Mouse (Mus musculus): ENCODE results near the gene Slc35c2.

The Slc35c2 gene

DNA sequence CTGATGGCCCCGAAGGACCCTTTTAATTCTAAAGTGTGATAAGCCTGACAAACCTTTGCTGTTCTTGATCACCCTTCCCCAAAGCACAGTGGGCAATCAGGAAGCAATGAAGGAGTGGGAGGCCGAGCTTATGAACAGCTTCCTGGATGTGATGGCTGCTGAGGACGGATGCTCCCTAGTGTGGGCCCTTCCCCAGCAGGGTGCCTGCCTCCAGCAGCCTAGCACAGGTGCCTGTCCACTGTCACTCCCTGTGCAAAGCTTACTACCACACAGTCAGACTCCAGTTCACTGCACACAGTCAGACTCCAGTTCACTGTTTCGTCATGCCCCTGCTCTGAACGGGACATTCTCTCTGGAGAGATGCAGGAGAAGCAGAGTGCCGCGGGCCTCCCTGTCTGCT is 24.7 kb upstream of the Slc35c2 start:
- no peak for DNase-seq (ENCODE audit: low read depth, low spot score)

DNA sequence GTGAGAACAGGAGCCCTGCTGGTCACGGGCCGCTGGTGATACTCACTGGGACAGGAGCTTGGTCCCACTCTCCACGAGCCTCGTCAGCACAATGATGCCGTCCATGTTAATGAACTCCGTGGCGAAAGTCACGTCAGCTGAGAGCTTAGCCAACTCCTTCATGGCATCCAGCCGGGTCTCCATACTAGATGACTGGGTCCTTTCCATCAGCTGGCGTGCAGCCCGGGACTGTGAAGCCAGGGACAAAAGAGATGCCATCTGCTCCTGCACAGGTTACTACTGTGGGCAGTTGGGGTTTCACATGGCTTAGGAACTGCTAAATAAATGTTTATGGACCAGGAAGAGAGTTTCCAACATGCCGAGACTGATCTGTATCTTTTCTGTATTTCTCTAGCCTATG is 23.9 kb upstream of the Slc35c2 start:
- DNase-seq (ENCODE audit: low read depth, low spot score), result no peak

DNA sequence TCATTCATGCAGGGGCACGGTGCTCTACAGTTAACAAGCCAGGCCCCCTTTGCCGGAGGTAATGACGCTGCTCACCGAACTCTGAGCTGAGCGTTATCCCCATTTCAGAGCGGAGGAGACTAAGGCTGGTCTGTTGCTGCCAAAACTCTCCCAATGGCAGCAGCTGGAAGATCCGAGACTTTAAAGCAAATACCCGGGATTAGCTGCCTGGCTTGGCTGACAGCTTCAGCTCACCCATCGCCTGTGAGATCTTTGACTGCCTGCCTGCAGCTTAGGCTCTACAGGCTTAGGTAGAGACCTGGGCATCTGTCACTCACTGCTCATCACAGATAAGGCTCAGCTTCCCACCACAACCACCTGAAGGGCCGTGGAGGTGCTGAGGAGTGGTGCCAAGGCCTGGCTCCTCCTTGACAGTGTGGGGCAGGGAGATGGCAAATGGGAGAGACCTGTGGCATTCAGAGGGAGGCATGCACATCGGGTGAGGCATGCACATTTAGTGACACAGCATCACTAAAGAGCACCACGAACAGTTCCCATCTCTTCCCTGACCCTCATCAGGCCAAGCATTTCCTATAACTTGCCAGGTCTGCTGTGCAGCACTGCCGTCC is 23.3 kb upstream of the Slc35c2 start:
- no peak for DNase-seq (ENCODE audit: low read depth, low spot score)

DNA sequence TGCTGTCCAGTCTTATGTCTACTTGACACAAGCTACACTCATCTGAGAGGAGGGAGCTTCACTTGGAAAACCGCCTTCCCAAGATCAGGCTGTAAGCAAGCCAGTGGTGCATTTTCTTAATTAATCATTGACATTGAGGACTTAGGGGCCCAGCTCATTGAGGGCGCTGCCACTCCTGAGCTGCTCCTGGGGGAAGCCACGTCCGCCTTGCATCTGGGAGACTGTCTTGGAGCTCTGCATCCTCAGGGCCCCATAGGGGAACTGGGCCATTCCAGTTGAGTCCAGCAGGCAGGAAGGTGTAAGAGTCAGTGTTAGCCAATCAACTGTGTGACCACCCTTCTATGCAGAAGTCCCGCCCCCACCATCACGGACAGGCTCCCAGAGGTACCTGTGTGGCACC is 20.1 kb upstream of the Slc35c2 start:
- no peak for DNase-seq (ENCODE audit: low read depth, low spot score)

DNA sequence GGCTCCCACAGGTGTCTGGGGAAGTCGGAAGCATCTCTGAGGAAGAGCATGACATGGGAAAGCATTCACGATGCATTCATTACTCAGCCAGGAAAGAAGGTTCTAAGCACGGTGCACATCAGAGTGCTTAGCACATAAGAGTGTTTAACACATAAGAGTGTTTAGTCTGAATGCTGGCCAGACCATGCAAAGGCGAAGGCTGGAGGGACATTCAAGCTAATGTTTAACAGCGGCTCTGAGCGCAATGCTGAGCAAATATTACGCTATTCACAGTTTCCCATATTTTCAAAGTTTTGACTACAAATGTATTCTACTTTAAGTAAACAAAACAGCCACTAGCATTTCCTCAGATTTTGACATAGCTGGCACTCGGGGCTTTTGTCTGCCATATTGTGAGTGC is 17.8 kb upstream of the Slc35c2 start:
- DNase-seq (ENCODE audit: low read depth, low spot score), result no peak

DNA sequence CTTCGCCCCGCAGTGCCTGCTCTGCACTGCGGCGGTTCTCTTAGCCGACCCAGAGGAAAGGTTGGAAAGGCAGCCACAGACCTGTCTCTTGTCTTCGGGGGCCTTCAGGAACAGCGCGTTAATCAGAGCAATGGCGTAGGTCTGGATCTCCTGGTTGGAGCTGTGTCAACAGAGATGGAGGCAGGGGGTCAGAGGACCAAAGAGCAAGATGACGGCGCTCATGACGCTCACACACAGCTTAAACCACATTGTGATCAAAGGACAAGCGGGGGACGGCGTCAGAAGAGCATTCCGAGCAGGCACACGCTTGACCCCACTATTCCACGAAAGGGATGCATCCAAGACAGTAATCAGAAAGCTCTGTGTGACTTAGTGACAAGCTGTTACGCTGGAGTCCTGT is 17.1 kb upstream of the Slc35c2 start:
- DNase-seq (ENCODE audit: low read depth, low spot score), result no peak

DNA sequence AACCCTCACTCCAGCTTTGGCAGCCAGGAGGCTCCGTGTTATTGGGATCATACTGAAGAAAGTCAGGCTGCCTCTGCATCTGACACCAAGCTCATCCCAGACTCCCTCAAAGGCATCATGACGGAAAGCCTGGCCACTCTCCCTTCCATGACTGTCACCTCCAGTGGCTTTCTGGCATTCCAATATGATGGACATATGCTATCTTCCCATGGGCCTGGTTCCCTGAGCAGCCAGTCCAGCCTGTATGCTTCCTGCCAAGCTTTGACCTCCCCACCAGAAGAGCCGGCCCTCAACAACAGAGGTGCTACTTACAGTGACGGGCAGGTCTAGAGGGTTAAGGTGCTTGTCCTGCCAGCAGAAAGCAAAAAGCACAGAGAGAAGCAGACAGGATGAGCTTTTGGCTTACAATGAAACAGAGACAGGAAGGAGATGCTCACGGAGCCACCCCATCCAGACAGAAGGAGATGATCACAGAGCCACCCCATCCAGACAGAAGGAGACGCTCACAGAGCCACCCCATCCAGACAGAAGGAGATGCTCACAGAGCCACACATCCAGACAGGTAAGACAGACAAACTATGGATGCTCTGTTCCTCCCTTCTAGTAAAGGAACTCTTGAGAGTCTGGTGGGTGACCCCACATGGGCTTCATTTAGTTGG is 15.8 kb upstream of the Slc35c2 start:
- no peak for DNase-seq (ENCODE audit: low read depth, low spot score)

DNA sequence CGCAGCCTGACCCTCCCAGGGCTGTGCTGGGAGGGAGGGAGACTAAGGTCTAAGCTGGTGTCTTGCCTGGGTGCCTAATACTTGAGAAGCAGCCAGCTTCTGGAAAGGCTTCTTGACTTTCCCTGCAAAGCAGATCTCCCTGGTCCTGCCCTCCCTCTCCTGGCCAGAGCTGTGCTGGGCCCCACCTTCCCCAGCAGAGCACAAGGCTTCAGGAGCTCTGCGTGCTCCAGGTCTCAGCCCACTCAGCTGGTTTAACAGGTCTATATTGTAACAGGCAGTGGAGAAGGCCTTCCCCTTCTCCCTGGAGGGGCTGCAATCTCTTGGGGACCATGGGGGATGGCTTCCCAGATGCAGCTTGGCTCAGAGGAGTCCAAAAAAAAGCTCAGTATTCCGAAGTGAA is 13.7 kb upstream of the Slc35c2 start:
- no peak for DNase-seq (ENCODE audit: low read depth, low spot score)

DNA sequence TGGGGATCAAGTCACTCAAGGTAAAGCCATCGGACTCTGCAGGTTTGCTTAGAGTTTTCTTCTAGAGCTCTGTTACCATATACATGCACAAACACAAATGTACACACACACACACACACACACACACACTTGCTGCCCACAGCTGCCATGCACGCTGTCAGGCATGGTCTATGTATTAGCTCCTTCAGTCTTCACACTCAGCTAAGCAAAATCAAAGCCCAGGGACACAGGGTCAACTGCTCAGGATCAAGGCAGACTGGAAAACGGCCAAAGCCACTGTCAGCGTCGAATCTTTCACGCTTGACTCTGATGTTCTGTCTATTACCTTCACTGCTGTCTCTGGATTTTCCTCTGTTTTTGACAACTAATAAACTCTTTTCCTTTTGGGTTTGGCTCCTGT is 13.2 kb upstream of the Slc35c2 start:
- DNase-seq (ENCODE audit: low read depth, low spot score), result no peak

DNA sequence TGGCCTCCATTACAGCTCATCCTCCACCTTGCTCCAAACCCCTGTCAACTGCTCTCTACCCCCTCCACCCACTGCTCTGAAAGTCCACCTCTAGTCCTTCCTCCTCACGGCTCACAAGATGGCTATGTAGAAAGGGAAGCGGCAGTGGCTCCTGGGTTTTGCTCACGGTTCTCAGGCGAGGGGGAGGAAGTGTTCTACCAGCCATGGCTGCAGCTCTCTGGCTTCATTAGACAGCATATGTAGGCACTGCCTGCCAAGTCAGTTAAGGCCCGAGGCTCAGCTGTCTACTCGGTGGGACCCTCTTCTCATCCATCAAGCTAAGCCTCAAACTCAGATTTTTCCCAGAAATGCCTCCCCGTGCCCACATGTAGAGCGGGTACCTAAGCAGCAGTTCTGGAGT is 12.8 kb upstream of the Slc35c2 start:
- no peak for DNase-seq (ENCODE audit: low read depth, low spot score)

DNA sequence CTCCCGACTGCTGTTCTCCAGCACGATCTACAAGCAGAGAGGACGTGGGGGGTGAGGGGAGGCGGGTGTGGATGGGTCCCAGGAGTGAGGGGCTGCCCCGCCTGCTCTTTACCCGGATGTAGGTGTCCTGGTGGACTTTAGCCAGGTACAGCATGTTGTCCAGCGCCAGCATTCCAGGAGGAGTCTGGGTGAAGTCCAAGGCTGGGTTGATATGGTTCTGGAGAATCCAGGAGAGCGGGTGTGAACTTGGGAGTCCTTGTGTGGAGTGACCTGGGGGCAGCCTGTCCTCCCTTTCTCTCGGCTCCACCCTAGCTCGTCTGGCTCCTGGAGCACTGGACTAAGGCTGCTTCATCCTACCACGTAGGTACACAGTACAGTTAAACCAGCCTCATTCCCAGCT is 9.8 kb upstream of the Slc35c2 start:
- DNase-seq (ENCODE audit: low read depth, low spot score), result no peak

DNA sequence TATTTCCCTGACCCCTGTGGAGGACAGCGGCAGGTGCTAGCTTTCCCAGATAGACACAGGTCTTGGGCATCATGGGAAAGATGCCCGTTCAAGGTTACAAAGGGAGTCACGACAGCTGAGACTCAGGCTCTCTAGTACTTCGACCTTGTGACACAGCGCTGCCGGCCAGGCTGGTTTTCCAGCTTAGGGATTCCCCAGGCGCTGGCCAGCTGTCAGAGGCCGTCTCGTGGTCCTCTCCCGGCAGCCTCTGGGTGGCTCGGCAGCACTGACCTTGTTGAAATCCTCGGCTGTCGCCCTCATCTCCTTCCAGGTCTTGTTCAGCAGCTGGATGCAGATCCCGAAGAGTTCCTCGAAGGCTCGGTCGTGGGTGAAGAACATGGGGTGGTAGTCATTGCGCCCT is 8.9 kb upstream of the Slc35c2 start:
- DNase-seq (ENCODE audit: low read depth, low spot score), result no peak

DNA sequence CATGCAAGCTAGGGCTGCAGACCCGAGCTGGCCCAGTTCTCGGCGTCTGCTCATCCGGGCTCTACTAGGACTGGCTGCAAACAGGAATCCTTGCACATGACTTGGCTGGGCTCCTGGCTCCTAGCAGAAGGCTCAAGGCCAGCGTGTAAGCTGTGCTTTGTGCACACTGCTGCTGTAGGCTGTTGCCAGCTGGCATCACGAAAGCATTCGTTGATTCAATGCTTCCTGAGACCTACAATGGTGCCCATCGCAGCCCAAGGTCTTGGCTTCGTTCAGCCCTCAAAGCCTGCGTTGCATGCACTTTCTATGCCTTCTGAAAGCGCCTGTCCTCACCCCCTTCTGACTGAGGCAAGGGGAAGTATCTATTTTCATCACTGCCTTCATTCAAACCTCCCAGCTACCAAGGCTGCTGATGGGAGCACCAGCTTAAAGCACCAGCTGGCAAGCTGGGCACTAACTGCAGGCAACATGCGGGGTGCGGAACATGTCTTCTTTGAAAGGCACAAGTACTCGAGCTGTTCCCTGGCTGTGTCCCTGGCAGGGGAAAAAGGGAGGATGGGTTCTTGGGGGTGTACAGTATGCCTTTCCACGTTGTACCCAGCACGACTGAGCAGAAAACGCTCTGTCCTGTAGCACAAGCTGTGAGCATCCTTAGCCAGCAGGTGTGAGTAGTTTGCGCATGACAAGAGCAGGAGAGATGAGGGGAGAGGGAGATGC is 804 bp upstream of the Slc35c2 start:
- DNase-seq (ENCODE audit: low read depth, low spot score), result no peak

DNA sequence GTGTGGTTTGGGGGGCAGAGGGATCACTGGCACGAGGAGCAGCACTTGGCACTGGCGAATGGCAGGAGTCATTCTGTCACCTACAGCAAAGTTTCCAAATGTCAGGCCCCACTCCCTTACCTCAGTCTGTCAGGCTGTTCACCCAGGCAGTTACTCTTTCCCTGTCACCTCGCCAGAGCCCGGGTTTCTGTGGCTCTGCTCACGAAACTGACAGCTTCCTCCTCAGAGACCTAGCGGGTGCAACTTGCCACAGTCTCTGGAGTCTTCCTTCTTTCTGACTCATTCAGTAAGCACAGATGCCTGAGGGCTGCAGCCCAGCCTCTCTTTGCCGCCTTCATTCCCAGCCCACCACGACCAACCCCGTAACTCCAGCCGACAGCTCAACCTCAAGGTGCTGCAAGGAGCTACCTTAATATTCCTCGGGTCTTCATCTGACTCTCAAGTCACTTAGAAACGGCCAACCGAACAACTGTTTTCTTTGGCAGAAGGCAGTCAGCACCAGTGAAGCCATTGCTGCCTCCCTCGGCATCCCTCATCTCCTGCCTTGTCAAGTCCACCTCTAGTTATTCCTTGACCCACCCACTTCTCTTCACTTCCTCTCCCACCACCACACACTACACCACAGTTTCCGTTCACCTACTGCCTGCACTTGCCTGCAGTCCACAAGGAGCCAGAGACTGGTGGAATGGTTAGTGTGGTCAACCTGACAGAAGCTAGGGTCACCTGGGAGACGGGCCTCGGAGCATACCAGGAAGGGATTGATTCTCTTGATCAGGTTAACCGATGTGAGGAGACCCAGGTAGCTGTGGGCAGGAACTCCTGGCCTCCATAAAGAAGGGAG is 1.1 kb downstream of the Slc35c2 start:
- no peak for DNase-seq (ENCODE audit: low read depth, low spot score)

DNA sequence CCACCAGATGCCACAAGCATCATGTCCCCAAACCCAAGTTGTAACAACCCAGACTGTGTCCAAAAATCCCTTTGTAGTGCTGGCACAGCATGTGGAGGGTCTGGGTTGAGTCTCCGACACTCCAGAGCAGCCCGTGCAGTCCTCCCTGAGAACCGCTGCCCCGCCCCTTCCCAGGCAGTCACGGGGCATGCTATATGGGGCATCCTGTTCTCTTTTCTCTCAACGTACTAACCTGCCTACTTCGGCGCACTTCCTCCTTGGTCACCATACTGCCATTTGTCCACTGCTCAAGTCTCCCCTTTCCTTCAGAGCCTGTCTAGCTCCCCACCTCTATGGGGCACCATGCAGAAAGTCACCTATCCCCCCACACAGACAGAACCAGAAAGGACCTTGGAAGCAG is 2.0 kb downstream of the Slc35c2 start:
- no peak for DNase-seq (ENCODE audit: low read depth, low spot score)

DNA sequence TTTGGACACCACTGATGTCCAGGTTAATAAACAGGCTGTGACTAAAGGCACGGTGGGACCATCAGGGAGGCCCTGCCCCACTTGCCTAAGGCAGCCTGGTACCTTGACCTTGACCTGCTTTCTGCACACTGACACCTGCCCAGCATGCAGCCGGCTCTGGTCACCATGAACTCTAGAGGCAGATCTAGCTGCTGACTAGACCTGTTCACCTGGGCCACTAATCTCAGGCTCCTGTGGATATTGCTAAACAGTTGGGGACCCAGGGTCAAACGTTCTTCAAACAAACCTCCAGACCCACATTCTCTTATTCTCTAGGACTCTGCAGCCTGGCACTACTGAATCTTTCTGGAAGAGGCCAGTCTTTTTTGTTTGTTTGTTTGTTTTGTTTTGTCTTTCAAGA is 2.6 kb downstream of the Slc35c2 start:
- DNase-seq (ENCODE audit: low read depth, low spot score), result no peak

DNA sequence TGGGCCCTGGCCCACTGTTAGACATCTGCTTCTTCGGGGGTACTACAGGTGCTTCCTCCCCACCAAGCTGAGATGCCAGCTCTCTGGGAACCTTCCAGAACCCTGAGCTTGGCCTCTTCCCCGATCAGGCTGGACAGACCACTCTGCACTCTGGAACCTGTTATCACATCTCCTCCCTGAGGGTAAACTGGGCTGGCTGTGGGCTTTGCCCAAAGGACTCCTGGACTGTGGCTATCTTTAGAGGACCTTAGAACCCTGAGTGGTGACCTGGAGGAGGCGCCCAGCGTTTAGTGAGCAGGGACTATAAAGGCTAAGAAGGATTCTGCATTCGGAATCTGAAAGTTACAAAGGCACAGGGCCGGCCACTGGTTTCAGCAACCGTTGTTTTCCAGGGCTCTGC is 3.3 kb downstream of the Slc35c2 start:
- DNase-seq (ENCODE audit: low read depth, low spot score), result no peak

DNA sequence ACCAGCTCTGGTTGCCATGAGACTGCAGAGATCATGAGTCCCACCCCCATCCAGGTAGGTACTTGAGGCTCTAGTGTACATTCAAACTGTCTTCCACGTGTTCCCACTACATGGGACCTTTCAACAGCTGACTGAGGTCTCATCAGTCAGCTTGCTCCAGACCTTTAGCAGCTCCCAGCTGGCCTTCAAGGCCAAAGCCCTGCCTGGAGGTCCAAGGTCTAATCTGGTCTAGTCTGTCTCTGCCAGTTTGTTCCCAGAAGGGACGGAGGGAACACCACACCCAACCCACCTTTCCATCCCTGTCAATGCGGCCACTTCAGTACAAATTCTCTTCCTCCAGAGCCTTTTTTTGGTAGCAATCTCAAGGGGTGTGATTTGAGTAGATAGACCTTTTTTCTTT is 4.0 kb downstream of the Slc35c2 start:
- no peak for DNase-seq (ENCODE audit: low read depth, low spot score)

DNA sequence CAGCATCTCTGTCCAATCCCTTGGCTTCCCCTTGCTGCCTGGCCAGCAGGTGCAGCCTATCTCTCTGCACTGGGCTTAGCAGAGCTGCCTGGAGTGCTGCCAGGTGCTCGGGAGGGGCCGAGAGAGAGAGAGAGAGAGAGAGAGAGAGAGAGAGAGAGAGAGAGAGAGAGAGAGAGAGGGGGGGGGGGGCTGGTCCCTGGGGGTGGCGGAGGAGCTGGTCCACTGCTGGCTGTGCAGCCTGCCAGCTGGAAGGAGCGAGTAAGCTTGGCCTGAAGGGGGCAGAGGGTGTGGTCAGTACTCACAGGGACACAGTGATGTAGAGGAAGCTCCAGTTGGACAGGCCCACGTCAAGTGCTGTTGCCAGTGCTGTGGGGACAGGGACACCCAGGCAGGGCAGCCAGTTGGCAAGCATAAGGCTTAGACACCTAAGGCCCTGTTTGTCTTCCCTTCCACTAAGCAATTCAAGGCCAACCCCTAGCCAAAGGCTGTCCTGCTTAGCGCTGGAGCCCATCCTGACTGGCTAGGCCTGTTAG is 5.8 kb downstream of the Slc35c2 start:
- no peak for DNase-seq (ENCODE audit: low read depth, low spot score)

DNA sequence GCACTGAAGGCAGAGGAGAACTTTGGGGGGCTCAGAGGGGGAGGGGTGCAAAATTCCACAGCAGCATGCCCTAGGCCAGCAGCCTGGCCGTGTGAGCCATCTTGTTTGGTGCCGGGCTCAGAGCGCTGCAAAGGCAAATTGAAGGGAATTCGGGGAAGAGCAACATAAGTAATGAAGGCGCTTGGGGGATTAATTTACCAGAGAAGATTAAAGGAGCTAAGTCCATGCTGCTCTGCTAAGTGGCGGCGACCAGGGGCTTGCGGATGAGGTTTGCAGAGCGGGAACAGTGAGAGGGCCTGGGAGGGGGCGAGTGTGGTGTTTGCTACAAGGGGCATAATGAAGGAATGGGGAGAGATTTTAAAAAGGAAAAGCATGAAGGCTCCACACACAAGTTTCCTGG is 8.3 kb downstream of the Slc35c2 start:
- DNase-seq (ENCODE audit: low read depth, low spot score), result peak; percentile 25

DNA sequence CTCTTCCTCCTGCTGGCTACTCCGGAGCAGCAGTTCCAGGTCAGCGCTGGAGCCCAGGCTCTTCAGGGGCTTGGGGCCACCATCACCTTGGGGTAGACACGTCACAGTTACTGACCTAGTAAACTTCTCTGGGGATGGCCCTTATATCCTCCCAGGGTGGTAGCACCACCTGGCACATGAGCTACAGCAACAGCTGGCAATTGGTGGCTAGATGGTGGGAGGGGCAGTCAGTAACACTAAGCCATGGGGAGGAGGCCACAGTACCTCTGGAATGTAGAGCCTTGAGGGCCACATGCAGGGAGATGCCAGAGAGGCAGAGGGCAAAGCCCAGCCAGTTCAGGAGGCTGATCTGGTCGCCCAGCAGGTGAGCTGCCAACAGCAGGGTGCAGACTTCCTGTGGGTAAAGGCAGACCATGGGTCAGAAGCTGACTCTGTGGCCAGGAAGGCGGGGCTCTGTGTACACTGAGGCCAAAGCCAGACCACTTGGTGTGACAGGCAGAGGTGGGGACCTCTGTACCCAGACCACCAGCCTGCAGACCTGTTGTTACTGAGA is 10.4 kb downstream of the Slc35c2 start:
- DNase-seq (ENCODE audit: low read depth, low spot score), result no peak

DNA sequence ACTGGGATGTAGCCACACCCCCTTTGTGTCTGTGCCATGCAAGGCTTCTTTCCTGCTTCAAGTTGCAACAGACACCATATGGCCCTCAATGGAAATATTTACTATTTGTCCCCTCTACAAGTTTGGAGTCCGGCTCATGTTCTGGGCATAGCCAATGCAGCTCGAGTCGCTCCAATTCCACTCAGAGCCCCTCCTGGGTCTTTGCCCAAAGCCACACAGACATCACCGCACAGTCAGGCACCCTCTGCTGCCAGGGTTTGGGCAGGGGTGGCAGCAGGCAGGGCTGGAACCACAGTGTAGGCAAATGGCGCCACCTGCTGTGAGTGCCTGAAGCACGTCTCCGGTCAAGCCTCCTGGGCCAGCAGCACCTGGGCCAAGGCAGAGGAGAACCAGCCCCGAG is 11.8 kb downstream of the Slc35c2 start:
- DNase-seq (ENCODE audit: low read depth, low spot score), result peak; percentile 40
